Mouse (Mus musculus) cerebellum, adult 9-10 months (tissue): ENCODE data around the gene Magi2.

ENCODE experiments used
- DNase-seq: peaks from one replicate; pipeline ENCODE4 v3.0.0; 2022

The Magi2 gene

GRCm38 (mm10) chr5:20082368-20082767, 855.5 kb downstream of the Magi2 start:
- DNase-seq, result no peak

GRCm38 (mm10) chr5:20087083-20087482, 860.2 kb downstream of the Magi2 start:
- no peak for DNase-seq

DNA sequence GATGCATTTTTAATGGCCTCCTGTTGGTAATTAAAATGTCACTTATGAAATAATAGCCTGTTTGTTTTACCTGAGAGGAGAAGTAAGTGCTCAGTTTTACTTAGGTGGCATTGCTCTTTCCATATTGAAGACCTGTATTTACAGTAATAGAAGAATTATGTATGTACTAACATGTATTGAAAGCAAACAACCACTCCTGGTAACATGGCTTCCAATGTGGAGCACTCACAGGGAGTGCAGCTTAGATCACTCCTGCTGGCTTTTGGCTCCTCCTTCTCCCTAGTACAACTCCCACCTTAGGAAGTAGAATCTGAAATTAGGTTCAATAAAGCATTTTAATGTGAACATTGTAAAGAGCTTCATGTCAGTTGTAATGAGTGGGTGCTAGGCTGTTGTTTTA, 877.0 kb downstream of the Magi2 start:
- DNase-seq, result no peak

- DNase-seq, result no peak
Measured at GRCm38 (mm10) chr5:20104496-20104895, 877.7 kb downstream of the Magi2 start.

DNA sequence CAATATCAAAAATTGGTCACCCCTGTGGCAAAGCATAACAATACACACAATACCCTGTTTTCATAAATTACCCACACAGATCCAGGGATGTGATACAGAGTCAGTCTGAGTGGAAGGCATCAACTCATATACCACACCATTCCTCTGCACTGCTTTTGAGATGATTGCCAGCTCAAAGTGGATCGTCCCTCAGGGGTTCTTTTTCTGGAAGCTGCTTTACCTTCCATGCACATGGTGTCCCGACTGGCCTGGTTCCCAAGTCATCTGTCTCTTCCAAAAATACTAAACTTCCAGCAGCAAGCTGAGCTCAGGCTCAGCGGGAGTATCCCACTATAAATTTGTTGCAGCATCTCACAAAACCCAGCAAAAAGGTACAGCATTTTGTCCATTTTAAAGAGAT, 882.7 kb downstream of the Magi2 start:
- DNase-seq, result peak; percentile 63

DNA sequence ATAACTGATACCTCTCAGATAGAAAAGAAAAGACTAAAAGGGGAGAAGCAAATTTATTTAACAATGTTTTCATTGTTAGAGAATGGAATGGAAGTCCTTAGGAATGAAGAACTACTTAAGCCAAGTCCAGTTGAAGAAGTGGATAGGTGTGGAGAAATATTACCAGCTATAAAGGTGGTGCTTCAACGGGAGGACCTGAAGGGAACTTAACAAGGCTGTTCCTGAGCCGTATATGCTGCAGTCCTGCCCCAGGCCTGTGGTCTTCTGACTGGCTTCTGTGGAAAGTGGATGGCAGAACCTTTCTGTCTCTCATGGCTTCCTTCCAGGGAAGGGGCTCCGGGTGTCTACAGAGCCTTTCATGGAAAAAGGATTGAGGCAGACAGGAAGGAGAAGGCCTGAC, 890.3 kb downstream of the Magi2 start:
- no peak for DNase-seq

GRCm38 (mm10) chr5:20140235-20140634, 913.4 kb downstream of the Magi2 start:
- no peak for DNase-seq

DNA sequence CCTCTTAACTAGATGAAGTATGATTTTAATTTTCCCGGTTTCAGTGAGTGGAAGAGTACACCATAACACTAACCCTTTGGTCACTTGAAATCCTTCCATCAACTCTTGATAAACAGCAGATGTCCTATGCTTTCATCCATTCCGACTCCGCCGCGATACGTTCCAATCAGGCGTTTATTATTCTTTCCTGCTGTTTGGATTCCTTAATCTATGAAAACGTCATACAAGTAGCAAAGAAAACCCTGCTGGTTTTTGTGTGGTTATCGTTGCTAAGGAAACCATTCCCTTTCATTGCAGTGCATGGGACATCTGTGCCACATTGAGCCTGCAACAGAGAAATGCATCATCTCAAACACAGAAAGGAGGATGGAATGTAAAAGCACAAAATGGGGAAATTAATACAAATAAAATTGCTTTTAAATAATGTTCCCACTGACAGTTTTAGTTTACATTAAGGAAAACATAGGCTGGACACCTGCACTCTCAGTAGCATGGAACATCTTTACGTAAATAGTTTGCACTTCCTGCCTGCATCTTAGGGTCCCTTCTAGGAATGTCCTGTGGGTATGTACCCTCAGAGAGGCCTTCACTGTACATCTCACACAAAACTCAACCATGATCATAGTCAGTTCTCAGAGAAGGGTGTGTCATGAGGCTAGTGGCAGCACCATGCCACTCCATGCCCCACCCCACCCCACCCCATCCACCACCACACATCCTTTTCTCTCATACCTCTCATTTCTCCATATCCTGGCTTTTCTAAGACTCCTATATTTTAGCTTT, 914.0 kb downstream of the Magi2 start:
- DNase-seq, result no peak

DNA sequence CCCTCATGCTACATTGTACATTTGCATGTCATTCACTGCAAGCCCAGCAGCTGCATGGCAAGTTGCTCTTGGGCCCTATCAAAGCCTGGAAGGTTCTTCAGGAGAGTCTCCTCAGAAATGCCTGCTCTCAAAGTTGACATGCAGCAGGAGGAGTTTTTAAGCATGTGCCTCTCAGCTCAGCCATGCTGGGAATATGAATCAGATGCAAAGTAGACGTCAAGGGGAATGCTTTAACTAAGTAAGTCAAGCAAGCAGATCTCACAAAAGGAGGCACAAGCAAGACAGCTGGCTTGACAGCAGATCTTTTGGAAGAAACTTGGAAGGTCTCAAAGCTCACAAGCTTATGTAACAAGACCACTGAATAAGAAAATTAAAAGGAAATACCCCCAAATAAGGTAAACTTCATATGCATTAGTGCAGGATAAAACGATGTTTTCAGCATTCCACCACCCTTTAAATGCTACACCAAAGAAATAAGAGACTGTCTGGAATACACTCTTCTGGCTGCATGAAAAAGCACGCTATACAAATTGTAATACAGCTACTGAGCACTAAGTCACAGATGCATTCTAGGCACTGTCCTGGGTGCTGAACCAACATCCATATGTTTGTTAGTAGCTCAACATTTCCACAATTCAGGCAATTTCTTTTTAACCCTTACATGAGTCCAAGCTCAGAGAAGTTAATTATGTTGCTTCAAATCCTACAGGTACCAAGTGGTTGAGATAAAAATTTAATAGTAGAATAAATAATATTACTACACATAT, 926.7 kb downstream of the Magi2 start:
- no peak for DNase-seq

DNA sequence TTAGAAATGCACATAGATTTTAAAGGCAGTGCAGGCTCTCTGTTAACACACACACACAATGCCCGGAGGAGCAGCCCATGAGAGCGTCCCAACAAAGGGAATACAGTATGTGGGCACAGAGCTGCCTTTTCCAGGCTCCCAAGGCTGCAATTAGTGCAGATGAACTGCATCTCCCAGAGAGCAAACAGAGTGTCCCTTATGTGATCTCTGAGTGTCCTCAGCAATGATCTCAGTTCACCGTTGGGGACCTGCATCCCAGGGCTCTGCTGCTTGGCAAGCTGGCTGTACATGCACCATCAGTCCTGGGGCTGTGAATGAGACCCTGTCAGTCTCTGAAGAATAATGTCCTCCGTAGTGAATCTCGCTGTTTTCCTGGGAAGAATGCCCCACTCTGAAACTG, 969.9 kb downstream of the Magi2 start:
- peak; percentile 4 for DNase-seq

- DNase-seq, result no peak
Measured at GRCm38 (mm10) chr5:20197395-20197794, 970.6 kb downstream of the Magi2 start.

GRCm38 (mm10) chr5:20201348-20201747, 974.5 kb downstream of the Magi2 start:
- no peak for DNase-seq

DNA sequence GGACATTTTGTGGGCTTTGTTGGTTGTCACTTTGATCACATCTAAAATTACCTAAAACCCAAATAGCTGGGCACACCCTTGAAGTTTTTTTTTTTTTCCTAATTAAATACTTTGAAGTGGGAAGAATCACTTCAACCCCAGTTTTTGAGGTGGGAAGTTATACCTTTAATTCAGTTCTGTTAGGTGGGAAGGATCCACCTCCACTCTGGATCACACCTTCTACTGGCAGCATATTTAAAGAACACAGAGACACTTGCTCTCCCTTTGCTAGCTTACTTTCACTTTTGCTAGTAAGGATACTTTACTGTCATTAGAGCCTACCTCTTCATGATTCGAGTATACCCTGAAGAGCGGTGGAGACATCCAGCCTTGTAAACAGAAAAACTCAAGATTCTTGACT, 981.3 kb downstream of the Magi2 start:
- DNase-seq, result no peak

- DNase-seq, result no peak
Measured at GRCm38 (mm10) chr5:20213299-20213698, 986.5 kb downstream of the Magi2 start.

- DNase-seq, result no peak
Measured at GRCm38 (mm10) chr5:20226471-20227210, 999.8 kb downstream of the Magi2 start.

DNA sequence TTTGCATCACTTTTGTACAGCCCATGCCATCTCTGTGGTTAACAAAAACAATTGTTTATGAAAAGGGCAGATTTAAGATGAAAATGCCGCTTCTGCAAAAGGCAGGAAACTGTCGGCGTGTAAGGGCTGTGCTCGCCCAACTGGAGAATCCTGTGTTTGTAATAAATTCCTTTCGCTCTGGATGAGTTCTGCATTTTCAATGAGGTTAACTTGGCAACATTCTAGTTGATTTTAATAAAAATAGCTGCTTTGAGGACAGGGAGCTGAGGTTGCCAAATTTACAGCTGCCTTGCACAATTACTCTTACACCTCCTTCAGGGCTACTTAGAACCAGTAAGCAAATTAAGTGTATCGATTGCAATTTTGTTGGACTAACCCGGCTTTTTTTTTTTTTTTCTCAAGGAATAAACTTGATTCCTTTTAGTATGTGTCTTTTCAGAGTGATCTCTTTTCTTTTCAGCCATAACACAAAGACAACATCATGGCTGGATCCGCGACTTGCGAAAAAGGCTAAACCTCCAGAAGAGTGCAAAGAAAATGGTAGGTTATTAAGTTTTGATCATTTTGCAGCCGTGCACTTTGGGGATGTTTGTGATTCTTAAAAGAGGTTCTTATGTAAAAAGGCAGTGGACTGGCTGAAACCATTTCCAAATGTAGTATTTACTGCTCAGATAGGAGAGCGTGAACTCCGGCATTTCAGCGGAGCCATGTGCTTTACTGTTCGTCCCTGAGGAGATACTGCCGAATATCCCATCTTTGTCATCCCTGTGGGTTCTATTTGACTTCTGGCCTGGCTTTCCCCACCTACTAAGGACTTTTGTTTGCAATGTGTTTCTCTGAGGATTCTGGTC, 1001.3 kb downstream of the Magi2 start:
- peak; percentile 29 for DNase-seq

GRCm38 (mm10) chr5:20231908-20232307, 1005.1 kb downstream of the Magi2 start:
- no peak for DNase-seq

DNA sequence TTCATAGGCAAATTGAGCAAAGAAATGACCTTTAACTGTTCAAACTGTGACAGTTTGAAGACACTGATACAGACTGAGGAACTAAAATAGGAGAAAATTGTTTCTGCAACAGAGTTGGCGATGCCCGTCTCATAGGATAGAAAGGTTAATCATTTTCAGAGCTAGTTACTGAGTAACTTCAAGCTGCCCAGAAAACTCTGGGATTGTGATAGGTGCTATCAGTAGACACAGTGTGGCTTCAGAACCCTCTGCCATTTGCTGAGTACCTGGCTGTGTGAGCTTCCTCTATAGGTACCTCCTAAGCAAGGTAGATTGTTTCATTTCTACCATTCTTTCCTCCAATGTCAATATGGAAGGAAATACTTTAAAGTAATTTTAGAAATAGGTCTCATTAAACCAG, 1014.7 kb downstream of the Magi2 start:
- no peak for DNase-seq

- DNase-seq, result no peak
Measured at GRCm38 (mm10) chr5:20242496-20242895, 1015.7 kb downstream of the Magi2 start.

DNA sequence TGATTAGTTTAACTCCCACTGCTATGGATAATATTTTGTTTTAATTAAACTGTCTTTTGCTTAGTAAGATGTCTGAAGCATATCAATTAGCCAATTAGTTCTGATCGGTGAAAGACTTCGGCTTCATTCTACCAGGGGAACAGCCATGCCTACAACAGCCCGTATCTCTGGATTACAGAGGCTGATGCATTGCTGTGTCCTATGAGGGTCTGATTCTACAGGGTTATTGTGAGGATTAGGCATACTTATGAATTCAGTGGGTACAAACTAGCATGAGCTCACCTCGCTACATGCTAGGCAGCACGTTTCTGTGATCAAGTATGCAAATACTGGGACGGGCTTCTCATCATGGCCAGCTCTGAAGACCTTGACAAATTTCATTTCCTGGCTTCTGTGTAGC, 1022.5 kb downstream of the Magi2 start:
- no peak for DNase-seq

DNA sequence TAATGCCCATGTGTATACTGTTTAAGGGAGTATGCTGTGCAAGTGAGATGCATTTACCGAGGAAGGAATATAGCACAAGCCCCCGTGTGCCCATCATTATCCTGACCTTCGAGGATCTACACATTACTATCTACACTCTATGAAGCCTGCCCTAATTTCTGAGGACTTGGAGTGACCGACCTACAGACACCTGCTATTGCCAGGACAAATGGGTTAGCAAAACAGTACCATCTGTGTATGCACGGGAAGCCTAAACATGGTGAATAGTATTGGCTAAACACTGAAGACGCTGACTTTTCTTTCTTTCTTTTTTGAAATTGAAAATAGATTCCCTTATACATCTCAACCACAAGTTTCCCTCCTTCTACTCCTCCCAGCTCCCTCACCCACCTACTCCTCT, 1024.7 kb downstream of the Magi2 start:
- DNase-seq, result peak; percentile 49

DNA sequence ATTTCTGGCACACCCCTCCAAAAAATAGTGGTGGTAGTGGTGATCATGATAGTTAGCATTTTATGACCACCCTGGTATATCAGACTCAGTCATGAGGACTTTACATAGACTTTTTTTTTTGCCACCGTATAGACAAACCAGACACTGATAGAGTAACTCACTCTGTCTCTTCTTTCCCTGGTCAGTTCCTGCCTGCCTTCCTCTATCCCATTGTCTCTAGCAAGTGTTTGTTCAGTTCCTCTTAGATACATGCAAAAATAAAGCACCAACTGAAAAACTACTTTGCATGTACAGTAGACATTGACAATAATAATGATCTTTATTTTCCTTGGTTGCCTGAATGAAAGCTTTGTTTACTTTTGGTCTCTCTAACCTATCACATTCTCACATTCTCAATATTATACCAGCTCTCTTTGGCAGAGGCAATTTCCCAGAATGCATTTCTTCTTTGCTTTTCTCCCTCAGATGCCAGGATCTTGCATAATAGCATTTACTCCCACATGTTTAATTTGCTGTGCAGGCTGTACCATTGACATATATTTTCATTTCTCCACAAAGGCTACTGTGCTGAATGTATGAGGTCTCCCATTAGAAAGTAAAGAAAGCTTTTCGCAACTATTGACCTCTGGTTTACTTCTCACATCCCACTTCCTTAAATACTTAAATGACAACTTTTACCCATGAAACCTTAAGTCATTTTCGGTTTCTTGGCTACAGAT, 1029.5 kb downstream of the Magi2 start:
- no peak for DNase-seq
